Mouse (Mus musculus) forebrain, embryonic 12.5 days (tissue): ENCODE measurements around the gene Trim9. TPM values are rescaled to one million over a fixed set of nuclear protein-coding genes. Genes with fewer than 3 reads are reported as not detected.

ENCODE experiments used
- ATAC-seq: fragments of 200-750 bp; cut with Nextera tagmentation; 2 replicates; pipeline ENCODE4 v1.8.0; 2017; ENCODE audit warnings: moderate TSS enrichment; ENCODE audit not compliant: low FRiP score
- H3K27ac ChIP-seq: fragments of 300-500 bp; sonication (generic); 2 replicates; pipeline ENCODE4 v1.5.1; 2016; ENCODE audit warnings: mild to moderate bottlenecking
- H3K27me3 ChIP-seq: fragments of 300-500 bp; sonication (generic); 2 replicates; pipeline ENCODE4 v1.6.1; 2016; ENCODE audit warnings: mild to moderate bottlenecking
- H3K36me3 ChIP-seq: fragments of 300-500 bp; sonication (generic); replicated peaks from 2 replicates; pipeline ENCODE4 v1.6.1; 2016; ENCODE audit warnings: mild to moderate bottlenecking
- H3K4me1 ChIP-seq: fragments of 300-500 bp; sonication (generic); 2 replicates; pipeline ENCODE4 v1.6.1; 2016
- H3K4me2 ChIP-seq: fragments of 300-500 bp; sonication (generic); 2 replicates; pipeline ENCODE4 v1.6.1; 2016; ENCODE audit warnings: mild to moderate bottlenecking, moderate library complexity
- H3K4me3 ChIP-seq: fragments of 300-500 bp; sonication (generic); replicated peaks from 2 replicates; pipeline ENCODE4 v1.5.1; 2016; ENCODE audit warnings: mild to moderate bottlenecking
- H3K9ac ChIP-seq: fragments of 300-500 bp; sonication (generic); 2 replicates; pipeline ENCODE4 v1.6.1; 2016; ENCODE audit warnings: mild to moderate bottlenecking
- H3K9me3 ChIP-seq: fragments of 300-500 bp; sonication (generic); 2 replicates; pipeline ENCODE4 v1.6.1; 2016
- WGBS: fragments of 180-500 bp; shearing (Covaris S2); methylation state at CpG from one replicate; pipeline ENCODE4 v1.1.7; 2016; 5-methylcytosine and 5-hydroxymethylcytosine counted together
- polyA plus RNA-seq: library from polyadenylated mRNA; unstranded; fragments of >200 nt; fragmentation: Nextera tagmentation; extraction: Ambion mirVana; gene quantifications from 2 replicates; pipeline ENCODE4 v1.2.1, GENCODE M21; 2016

The Trim9 gene
- polyA plus RNA-seq, 1 experiment from 2014 or later: 18.1 TPM

DNA sequence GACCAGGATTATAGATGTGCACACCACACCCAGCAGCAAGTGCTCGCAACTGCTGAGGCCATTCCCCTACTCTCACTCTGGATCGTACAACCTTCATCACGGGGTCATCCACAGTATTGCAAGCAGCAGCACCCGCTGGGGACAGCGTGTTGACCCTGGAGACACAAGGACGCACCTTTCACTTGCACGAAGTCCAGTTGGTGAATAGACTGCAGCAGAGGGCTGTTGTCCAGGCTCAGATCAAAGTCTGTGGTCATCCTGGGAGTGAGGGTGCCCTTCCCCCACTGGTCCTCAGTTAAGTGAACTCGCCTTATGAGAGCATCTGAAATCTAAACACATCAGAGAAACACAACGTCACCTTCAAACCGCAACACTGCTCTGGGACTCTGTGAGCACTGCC is 67.0 kb downstream of the Trim9 start:
- Histone ChIP-seq H3K4me1 (peaks cover 2% of the 10 kb centered on the region), H3K27me3 (no peaks in the 10 kb centered on the region), H3K36me3 (no peaks in the 10 kb centered on the region), H3K9me3 (no peaks in the 10 kb centered on the region), H3K4me2 (no peak overlapping the region), H3K27ac (no peak overlapping the region), H3K4me3 (no peak overlapping the region), H3K9ac (no peak overlapping the region)
- ATAC-seq: no peak
- WGBS: 92% methylated on average over 10 of the region's 10 CpGs

DNA sequence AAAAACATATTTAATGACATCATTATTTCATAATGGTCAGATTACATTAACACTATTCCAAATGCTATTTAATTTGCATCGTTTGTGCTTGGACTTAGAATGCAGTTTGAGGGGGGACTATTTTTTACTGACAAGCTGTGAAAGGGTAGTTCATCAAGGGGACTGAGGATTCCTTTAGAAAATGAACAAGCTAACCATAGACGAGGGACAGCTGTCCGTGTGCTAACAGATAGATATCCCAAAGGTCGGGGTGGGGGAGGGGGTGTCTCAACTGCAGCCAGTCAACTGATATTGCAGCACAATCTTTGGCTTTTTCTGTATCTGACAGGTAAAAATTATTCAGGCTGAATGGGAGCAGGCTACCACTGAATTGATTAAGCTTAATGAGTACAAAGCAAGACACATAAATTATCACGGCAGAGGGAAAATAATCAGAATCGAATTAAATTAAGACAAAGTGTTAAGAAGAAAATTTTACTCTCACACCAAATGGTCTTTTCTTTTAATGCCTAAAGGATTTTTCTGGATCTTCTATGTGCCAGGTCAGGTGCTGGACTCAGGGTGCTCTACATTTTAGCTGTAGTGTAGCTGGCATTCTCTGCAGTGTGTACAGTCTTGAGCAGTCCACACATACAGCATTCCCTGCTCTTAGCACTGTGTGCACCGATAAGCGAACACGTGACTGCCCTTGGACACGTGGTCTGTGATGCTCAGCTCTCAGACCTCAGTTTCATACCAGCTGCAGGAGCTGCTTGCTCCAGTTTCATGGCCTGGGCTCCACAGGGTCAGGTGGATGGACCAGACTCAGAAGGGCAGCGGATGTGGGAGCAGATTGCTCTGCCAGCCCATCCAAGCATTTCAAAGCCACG is 70.1 kb downstream of the Trim9 start:
- no peaks in the 10 kb centered on the region for H3K27me3 ChIP-seq
- peak; percentile 64; the same call in 1 of the 2 replicates for ATAC-seq
- H3K27ac ChIP-seq: no peak overlapping the region

GRCm38 (mm10) chr12:70269724-70270123 is 77.7 kb downstream of the Trim9 start:
- H3K4me1 ChIP-seq: no peaks in the 10 kb centered on the region
- no peaks in the 10 kb centered on the region for H3K27me3 ChIP-seq
- H3K4me2 ChIP-seq: no peak overlapping the region
- 66% methylated on average over 6 of the region's 6 CpGs for WGBS
- no peak overlapping the region for H3K9ac ChIP-seq
- ATAC-seq: no peak
- no peak overlapping the region for H3K27ac ChIP-seq
- H3K9me3 ChIP-seq: no peaks in the 10 kb centered on the region
- H3K4me3 ChIP-seq: no peak overlapping the region
- peaks cover 7% of the 10 kb centered on the region; the same call in 1 of the 2 replicates for H3K36me3 ChIP-seq

More for the DNA sequence above, 70.1 kb downstream of the Trim9 start:
- Histone ChIP-seq H3K4me3 (no peak overlapping the region), H3K9ac (no peak overlapping the region), H3K4me2 (no peak overlapping the region), H3K36me3 (no peaks in the 10 kb centered on the region), H3K4me1 (no peaks in the 10 kb centered on the region), H3K9me3 (no peaks in the 10 kb centered on the region)
- WGBS: 63% methylated on average over 12 of the region's 12 CpGs

GRCm38 (mm10) chr12:70267314-70267713 is 80.1 kb downstream of the Trim9 start:
- Histone ChIP-seq H3K9me3 (no peaks in the 10 kb centered on the region), H3K4me1 (no peaks in the 10 kb centered on the region), H3K36me3 (peaks cover 7% of the 10 kb centered on the region; the same call in 1 of the 2 replicates), H3K4me2 (no peak overlapping the region), H3K4me3 (no peak overlapping the region), H3K27me3 (no peaks in the 10 kb centered on the region), H3K9ac (no peak overlapping the region), H3K27ac (no peak overlapping the region)
- ATAC-seq: no peak
- 85% methylated on average over 9 of the region's 9 CpGs for WGBS

GRCm38 (mm10) chr12:70266494-70266931 is 80.9 kb downstream of the Trim9 start:
- H3K9ac ChIP-seq: no peak overlapping the region
- H3K36me3 ChIP-seq: peaks cover 7% of the 10 kb centered on the region; the same call in 1 of the 2 replicates
- no peaks in the 10 kb centered on the region for H3K9me3 ChIP-seq
- H3K4me1 ChIP-seq: no peaks in the 10 kb centered on the region
- ATAC-seq: no peak
- no peak overlapping the region for H3K4me3 ChIP-seq
- no peaks in the 10 kb centered on the region for H3K27me3 ChIP-seq
- H3K27ac ChIP-seq: no peak overlapping the region
- WGBS: 60% methylated on average over 8 of the region's 8 CpGs
- no peak overlapping the region for H3K4me2 ChIP-seq

GRCm38 (mm10) chr12:70263721-70264120 is 83.7 kb downstream of the Trim9 start:
- H3K9ac ChIP-seq: no peak overlapping the region
- no peak overlapping the region for H3K27ac ChIP-seq
- no peak for ATAC-seq
- no peak overlapping the region for H3K4me2 ChIP-seq
- WGBS: 36% methylated on average over 7 of the region's 7 CpGs
- H3K4me1 ChIP-seq: no peaks in the 10 kb centered on the region
- H3K36me3 ChIP-seq: peaks cover 7% of the 10 kb centered on the region; the same call in 1 of the 2 replicates
- H3K9me3 ChIP-seq: no peaks in the 10 kb centered on the region
- no peaks in the 10 kb centered on the region for H3K27me3 ChIP-seq
- H3K4me3 ChIP-seq: no peak overlapping the region

DNA sequence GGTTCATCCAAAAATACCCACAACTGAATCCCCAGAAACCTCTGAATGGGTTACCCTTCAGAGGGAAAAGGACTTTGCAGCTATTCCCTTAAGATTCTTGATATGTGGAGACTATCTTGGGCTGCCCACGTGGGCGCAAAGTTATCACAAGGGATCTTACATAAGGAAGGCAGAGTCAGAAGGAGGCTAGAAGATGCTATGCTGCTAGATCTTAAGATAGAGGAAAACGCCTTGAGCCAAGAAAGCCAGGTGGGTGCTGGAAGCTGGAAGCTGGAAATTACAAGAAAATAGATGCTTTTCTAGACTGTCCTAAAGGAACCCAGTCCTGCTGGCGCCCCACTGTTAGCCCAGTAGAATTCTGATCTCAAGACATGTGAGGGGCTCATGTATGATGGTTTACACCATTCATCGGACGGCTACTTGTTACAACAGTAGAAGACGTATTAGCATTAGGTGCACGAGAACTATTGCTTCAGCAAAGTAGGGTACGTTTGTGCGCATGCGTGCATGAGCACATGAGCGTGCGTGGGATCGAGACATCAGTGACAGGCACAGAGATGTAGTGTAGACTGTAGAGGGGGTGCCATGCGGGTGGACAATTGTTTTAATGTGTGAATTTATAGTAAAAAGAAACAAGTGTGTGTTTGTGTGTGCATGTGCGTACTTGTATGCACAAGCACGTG is 85.0 kb downstream of the Trim9 start:
- H3K27ac ChIP-seq: no peak overlapping the region
- H3K9me3 ChIP-seq: no peaks in the 10 kb centered on the region
- no peaks in the 10 kb centered on the region for H3K27me3 ChIP-seq
- no peak overlapping the region for H3K9ac ChIP-seq
- peaks cover 2% of the 10 kb centered on the region; the same call in 1 of the 2 replicates for H3K36me3 ChIP-seq
- no peak overlapping the region for H3K4me3 ChIP-seq
- H3K4me2 ChIP-seq: no peak overlapping the region
- no peak for ATAC-seq
- WGBS: 91% methylated on average over 17 of the region's 17 CpGs
- no peaks in the 10 kb centered on the region for H3K4me1 ChIP-seq

DNA sequence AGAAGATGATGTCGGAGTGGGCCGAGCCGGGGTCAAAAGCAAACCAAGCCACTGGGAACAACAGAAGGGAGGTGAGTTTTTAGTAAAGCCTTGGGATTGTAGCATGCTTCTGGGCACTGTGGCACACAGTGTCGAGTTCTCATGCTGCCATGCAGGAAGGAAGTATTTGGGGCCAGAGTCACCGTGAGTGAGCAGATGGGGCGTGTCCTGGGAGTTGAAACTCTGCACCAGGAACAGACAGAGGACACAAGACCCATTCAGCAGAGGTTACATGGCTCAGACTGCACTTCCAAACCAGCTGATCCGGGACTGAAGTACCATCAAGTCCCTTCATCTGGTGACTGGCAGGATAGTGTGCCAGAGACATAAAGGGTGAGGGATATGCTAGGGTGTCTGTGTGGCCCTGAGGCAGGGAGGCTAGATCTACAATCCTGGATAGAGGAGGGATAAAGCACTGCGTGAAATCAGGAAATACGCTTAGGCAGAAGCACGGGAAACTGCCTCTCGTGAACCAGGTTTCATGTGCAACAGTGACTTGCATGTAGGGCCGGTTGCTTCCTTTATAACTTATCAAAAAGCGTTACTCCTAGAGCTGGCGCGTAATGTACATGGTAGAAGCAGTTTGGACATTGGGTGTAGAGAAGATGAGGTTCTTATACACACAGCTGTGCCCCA is 96.1 kb downstream of the Trim9 start:
- H3K4me3 ChIP-seq: no peak overlapping the region
- no peaks in the 10 kb centered on the region for H3K9me3 ChIP-seq
- H3K27me3 ChIP-seq: 0 out of 2 replicates have a peak, but pooled peaks cover 4% of the 10 kb centered on the region
- H3K4me1 ChIP-seq: peaks cover 20% of the 10 kb centered on the region
- H3K9ac ChIP-seq: no peak overlapping the region
- WGBS: 85% methylated on average over 15 of the region's 15 CpGs
- no peak for ATAC-seq
- no peak overlapping the region for H3K27ac ChIP-seq
- H3K36me3 ChIP-seq: no peaks in the 10 kb centered on the region
- no peak overlapping the region for H3K4me2 ChIP-seq

DNA sequence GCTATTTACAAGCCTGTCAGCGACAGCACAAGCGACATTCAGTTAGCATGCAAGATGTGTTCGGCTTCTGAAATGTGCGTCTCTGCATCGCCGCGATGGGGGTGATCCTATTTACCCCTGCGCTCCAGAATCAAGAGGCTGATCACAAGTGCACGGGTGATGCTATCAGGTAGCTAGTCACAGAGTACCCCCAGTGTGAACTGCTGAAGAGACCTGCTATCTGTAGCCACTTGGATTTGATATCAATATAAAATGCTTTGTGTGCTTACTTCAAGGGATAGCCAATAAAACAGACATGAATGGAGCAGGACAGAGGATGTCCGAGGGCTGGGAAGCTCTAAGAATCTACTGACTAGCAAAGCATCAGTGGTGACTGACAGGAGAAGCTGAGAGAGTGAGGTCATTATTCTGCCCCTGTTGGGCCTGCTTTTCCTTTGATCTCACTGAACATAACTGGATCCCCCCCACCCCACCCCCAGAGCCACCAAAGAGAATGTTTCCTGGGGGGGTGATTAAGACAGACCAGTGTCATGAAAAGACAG is 97.7 kb downstream of the Trim9 start:
- H3K9me3 ChIP-seq: no peaks in the 10 kb centered on the region
- WGBS: 81% methylated on average over 10 of the region's 10 CpGs
- 0 out of 2 replicates have a peak, but pooled peaks cover 4% of the 10 kb centered on the region for H3K27me3 ChIP-seq
- H3K4me2 ChIP-seq: no peak overlapping the region
- peaks cover 20% of the 10 kb centered on the region for H3K4me1 ChIP-seq
- H3K4me3 ChIP-seq: no peak overlapping the region
- no peak overlapping the region for H3K27ac ChIP-seq
- no peaks in the 10 kb centered on the region for H3K36me3 ChIP-seq
- H3K9ac ChIP-seq: no peak overlapping the region
- ATAC-seq: no peak

DNA sequence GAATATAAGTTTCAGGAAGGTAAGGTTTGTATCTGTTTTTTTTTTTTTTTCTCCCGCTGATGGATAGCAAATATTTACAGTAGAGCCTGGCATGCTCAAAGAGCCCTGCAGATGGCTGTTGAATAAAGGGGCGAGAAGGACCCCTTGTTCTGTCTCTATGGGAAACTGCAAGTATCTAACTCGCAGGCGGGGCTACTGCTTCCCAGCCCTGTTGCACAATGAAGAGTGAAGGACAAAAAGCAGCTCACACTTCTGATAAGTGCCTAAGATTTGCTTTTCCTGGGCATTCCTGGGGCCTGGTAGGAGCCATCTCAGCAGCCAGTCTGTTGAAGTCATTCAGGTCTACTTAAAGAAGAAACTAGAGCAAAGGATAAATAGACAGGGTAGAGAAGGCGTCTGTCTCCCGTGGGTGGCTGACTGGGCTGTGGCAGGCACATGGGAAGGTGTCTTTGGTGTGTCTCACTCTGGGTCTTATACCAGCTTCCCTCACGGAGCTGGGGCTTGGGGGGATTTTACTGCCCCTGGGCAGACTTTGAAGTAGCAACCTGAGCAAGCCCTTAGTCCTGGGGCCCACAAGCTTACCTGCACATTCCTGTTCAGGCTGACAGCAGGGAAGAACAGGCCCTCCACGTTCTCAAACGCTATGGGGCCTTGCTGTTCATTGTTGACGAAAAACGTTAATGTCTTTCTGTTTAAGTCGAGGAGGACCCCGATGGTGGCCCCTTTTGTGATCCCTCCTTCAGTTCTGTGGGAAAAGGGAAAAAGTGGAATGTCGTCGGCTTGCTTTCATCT is 99.5 kb downstream of the Trim9 start:
- Histone ChIP-seq H3K9me3 (no peaks in the 10 kb centered on the region), H3K4me2 (no peak overlapping the region), H3K9ac (no peak overlapping the region), H3K4me1 (peaks cover 20% of the 10 kb centered on the region), H3K27ac (peak overlapping the region; percentile 75), H3K27me3 (no peaks in the 10 kb centered on the region), H3K4me3 (no peak overlapping the region), H3K36me3 (no peaks in the 10 kb centered on the region)
- 27% methylated on average over 15 of the region's 15 CpGs for WGBS
- peak; percentile 68 for ATAC-seq

DNA sequence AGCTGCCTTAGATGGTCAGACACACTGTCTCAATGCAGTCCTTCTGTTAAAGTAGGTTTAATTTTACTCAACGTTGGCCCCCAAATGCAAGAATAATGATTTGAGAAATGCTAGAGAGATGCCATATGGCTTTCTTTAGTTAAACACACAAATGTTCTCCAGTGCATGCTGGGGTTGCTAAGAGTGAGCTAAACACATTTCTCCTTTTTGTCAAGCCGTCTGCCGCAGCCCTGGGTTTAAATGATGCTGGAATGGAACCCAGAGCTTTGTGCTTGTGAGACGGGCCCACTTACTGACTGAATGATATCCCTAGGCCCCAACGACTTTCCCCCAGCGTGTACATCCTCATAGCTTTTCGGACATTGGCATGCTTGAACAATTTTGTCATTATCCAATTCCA is 104.9 kb downstream of the Trim9 start:
- 82% methylated on average over 7 of the region's 7 CpGs for WGBS
- no peaks in the 10 kb centered on the region for H3K27me3 ChIP-seq
- H3K4me1 ChIP-seq: peaks cover 16% of the 10 kb centered on the region
- ATAC-seq: no peak
- no peak overlapping the region for H3K4me2 ChIP-seq
- H3K9ac ChIP-seq: no peak overlapping the region
- no peak overlapping the region for H3K27ac ChIP-seq
- H3K9me3 ChIP-seq: no peaks in the 10 kb centered on the region
- no peak overlapping the region for H3K4me3 ChIP-seq
- H3K36me3 ChIP-seq: no peaks in the 10 kb centered on the region
